Mouse (Mus musculus): ENCODE measurements around the gene Cpeb4.
"Not testable (repeated sequence)": the region's sequence is repeated elsewhere in the genome, so short reads cannot be mapped to it uniquely, and the experiment has no call there.

Gene Cpeb4

GRCm38 (mm10) chr11:31974826-31975225, 102.8 kb downstream of the Cpeb4 start:
- no peak for DNase-seq (ENCODE audit: low read depth)

GRCm38 (mm10) chr11:31975678-31976077, 103.7 kb downstream of the Cpeb4 start:
- no peak for DNase-seq (ENCODE audit: low read depth)

- no peak for DNase-seq (ENCODE audit: low read depth)
These were observed 104.1 kb downstream of the Cpeb4 start for GRCm38 (mm10) chr11:31976137-31976536.

- not testable (repeated sequence) for DNase-seq (ENCODE audit: low read depth)
These were observed 108.1 kb downstream of the Cpeb4 start for GRCm38 (mm10) chr11:31980089-31980488.

GRCm38 (mm10) chr11:31981830-31982229, 109.8 kb downstream of the Cpeb4 start:
- DNase-seq (ENCODE audit: low read depth): no peak

- not testable (repeated sequence) for DNase-seq (ENCODE audit: low read depth)
These were observed 110.4 kb downstream of the Cpeb4 start for GRCm38 (mm10) chr11:31982247-31982943.

GRCm38 (mm10) chr11:31983249-31983648, 111.2 kb downstream of the Cpeb4 start:
- DNase-seq (ENCODE audit: low read depth): no peak

GRCm38 (mm10) chr11:31984786-31985185, 112.8 kb downstream of the Cpeb4 start:
- DNase-seq (ENCODE audit: low read depth): no peak
